Comparison of ENCODE assay signal across 28 mouse cellular contexts in the genomic region with DNA sequence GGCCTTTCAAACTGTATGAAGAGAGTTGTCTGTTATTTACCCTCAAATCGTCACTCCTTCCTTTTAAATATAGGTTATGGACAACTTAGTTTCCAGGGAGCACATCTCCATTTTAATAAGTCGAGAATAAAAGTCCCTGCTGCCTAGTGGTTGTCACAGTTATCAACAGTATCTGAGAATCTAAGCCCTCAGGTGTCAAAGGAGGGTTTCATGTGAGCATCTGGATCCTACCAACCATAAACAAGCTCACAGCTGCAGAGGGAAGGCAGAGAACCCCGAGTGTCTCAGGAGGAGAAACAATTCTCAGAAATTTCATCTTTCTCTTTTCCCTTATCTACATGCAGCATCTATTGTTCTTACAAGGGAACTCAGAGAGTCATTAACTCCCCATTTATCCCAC.
DNase-seq lines count a peak whose midpoint lies in the region; ATAC-seq and TF ChIP-seq lines count a peak whose summit lies in the region.
"Had no signal": no experiment of that assay in that cellular context is flagged by ENCODE, and none has a peak within 500 bp of the region (broad histone marks: within the 10 kb centered on the region; RNA-seq: fewer than 3 reads in every experiment).

No protein-coding gene starts in this region.

- H3K27ac ChIP-seq in midbrain, embryonic 11.5 days (ENCODE audit: low read depth, low read length), result no peak overlapping the region
- no peak overlapping the region for H3K27ac ChIP-seq in midbrain, embryonic 10.5 days (replicated peaks)
- 0 out of 2 replicates have a peak overlapping the region, but pooled peaks have one; percentile 25 for H3K27ac ChIP-seq in midbrain, embryonic 15.5 days
- H3K27ac ChIP-seq in midbrain, postnatal 0 days (ENCODE audit: low read depth, low read length), result no peak overlapping the region
- H3K27ac ChIP-seq: embryonic facial prominence, embryonic 13.5 days; embryonic facial prominence, embryonic 15.5 days; forebrain, embryonic 10.5 days; forebrain, embryonic 12.5 days had no signal

- H3K4me2 ChIP-seq in midbrain, embryonic 11.5 days, result no peak overlapping the region
- H3K4me2 ChIP-seq in midbrain, embryonic 15.5 days, result no peak overlapping the region
- H3K4me2 ChIP-seq in midbrain, postnatal 0 days (ENCODE audit: low read depth, low read length, poor library complexity, severe bottlenecking), result no peak overlapping the region
- H3K4me2 ChIP-seq: embryonic facial prominence, embryonic 13.5 days; embryonic facial prominence, embryonic 15.5 days; forebrain, embryonic 12.5 days had no signal

- no peaks in the 10 kb centered on the region for H3K9me3 ChIP-seq in midbrain, embryonic 11.5 days (ENCODE audit: control insufficient read depth, low read length)
- no peaks in the 10 kb centered on the region for H3K9me3 ChIP-seq in midbrain, embryonic 10.5 days (replicated peaks)
- H3K9me3 ChIP-seq in midbrain, embryonic 15.5 days, result no peaks in the 10 kb centered on the region
- no peaks in the 10 kb centered on the region for H3K9me3 ChIP-seq in midbrain, postnatal 0 days (ENCODE audit: low read length)
- H3K9me3 ChIP-seq: embryonic facial prominence, embryonic 13.5 days; embryonic facial prominence, embryonic 15.5 days; forebrain, embryonic 10.5 days; forebrain, embryonic 12.5 days; G1E had no signal

- no peaks in the 10 kb centered on the region for H3K4me1 ChIP-seq in midbrain, embryonic 11.5 days (ENCODE audit: control insufficient read depth, insufficient read depth, low read length)
- peaks cover 3% of the 10 kb centered on the region; the same call in 1 of the 2 replicates for H3K4me1 ChIP-seq in midbrain, embryonic 10.5 days
- H3K4me1 ChIP-seq in midbrain, embryonic 15.5 days, result no peaks in the 10 kb centered on the region; the same call in 1 of the 2 replicates
- no peaks in the 10 kb centered on the region for H3K4me1 ChIP-seq in midbrain, postnatal 0 days (ENCODE audit: insufficient read depth, low read length)
- H3K4me1 ChIP-seq: embryonic facial prominence, embryonic 13.5 days; embryonic facial prominence, embryonic 15.5 days; forebrain, embryonic 12.5 days had no signal

- no peak overlapping the region for H3K9ac ChIP-seq in midbrain, embryonic 11.5 days (ENCODE audit: low read length)
- no peak overlapping the region for H3K9ac ChIP-seq in midbrain, embryonic 15.5 days
- no peak overlapping the region for H3K9ac ChIP-seq in midbrain, postnatal 0 days (replicated peaks; ENCODE audit: low read length, poor library complexity, severe bottlenecking)
- H3K9ac ChIP-seq: embryonic facial prominence, embryonic 13.5 days; embryonic facial prominence, embryonic 15.5 days; forebrain, embryonic 12.5 days had no signal

- no peak for ATAC-seq in midbrain, embryonic 11.5 days (ENCODE audit: low FRiP score)
- peak; percentile 62; the same call in 1 of the 2 replicates for ATAC-seq in midbrain, embryonic 15.5 days (replicated peaks)
- no peak for ATAC-seq in midbrain, postnatal 0 days (ENCODE audit: low FRiP score)
- ATAC-seq: activated CD4-positive, CD25-positive, alpha-beta regulatory T cell, adult 4 months; CD4-positive, CD25-positive, alpha-beta regulatory T cell, adult 4 months; forebrain, embryonic 14.5 days; forebrain, embryonic 16.5 days; Patski had no signal

- H3K4me3 ChIP-seq in midbrain, embryonic 11.5 days (ENCODE audit: low read depth, low read length), result no peak overlapping the region
- H3K4me3 ChIP-seq in midbrain, embryonic 10.5 days, result no peak overlapping the region
- H3K4me3 ChIP-seq in midbrain, embryonic 15.5 days, result no peak overlapping the region
- H3K4me3 ChIP-seq in midbrain, postnatal 0 days (ENCODE audit: low read depth, low read length), result no peak overlapping the region
- H3K4me3 ChIP-seq: embryonic facial prominence, embryonic 13.5 days; embryonic facial prominence, embryonic 15.5 days; erythroblast, embryonic 14.5 days; forebrain, embryonic 10.5 days; forebrain, embryonic 12.5 days had no signal

- no peaks in the 10 kb centered on the region for H3K36me3 ChIP-seq in midbrain, embryonic 11.5 days (ENCODE audit: control insufficient read depth, insufficient read depth, low read length)
- H3K36me3 ChIP-seq in midbrain, embryonic 10.5 days, result no peaks in the 10 kb centered on the region
- no peaks in the 10 kb centered on the region for H3K36me3 ChIP-seq in midbrain, embryonic 15.5 days (replicated peaks)
- H3K36me3 ChIP-seq in midbrain, postnatal 0 days (ENCODE audit: insufficient read depth, low read length), result no peaks in the 10 kb centered on the region
- H3K36me3 ChIP-seq: embryonic facial prominence, embryonic 13.5 days; embryonic facial prominence, embryonic 15.5 days; forebrain, embryonic 10.5 days; forebrain, embryonic 12.5 days; G1E had no signal

- TF ChIP-seq CTCF in midbrain, postnatal 0 days (IDR thresholded peaks at IDR 0.05), result no peak

- H3K27me3 ChIP-seq in midbrain, embryonic 11.5 days (ENCODE audit: control insufficient read depth, insufficient read depth, low read length), result no peaks in the 10 kb centered on the region
- no peaks in the 10 kb centered on the region for H3K27me3 ChIP-seq in midbrain, embryonic 10.5 days (ENCODE audit: low read depth, poor library complexity, severe bottlenecking)
- H3K27me3 ChIP-seq in midbrain, embryonic 15.5 days (replicated peaks), result no peaks in the 10 kb centered on the region
- H3K27me3 ChIP-seq in midbrain, postnatal 0 days (ENCODE audit: insufficient read depth, low read length), result no peaks in the 10 kb centered on the region
- H3K27me3 ChIP-seq: CH12.LX; embryonic facial prominence, embryonic 13.5 days; embryonic facial prominence, embryonic 15.5 days; forebrain, embryonic 12.5 days; Patski had no signal

- WGBS in midbrain, embryonic 11.5 days, result 70% methylated on average over 3 of the region's 3 CpGs
- WGBS in midbrain, embryonic 10.5 days, result 73% methylated on average over 3 of the region's 3 CpGs
- 59% methylated on average over 3 of the region's 3 CpGs for WGBS in midbrain, embryonic 15.5 days
- 51% methylated on average over 3 of the region's 3 CpGs for WGBS in midbrain, postnatal 0 days

- DNase-seq in midbrain, embryonic 11.5 days (ENCODE audit: low spot score, missing footprints), result peak; percentile 68
- DNase-seq in midbrain, embryonic 10.5 days (ENCODE audit: low spot score), result no peak
- DNase-seq in midbrain, postnatal 0 days (ENCODE audit: low spot score), result no peak
- no peak for DNase-seq in yolk sac, embryonic 10.5 days (ENCODE audit: low spot score)
- DNase-seq: adrenal gland, adult 8-10 months; adrenal gland, postnatal 14 days; adrenal gland, postnatal 36 days; B cell, adult 2 months; cerebellum, adult 11 months; cerebellum, adult 18-20 months; cerebellum, adult 8-10 months; cerebellum, adult 9-11 months; cerebellum, postnatal 14 days; cerebellum, postnatal 36 days; embryo, embryonic 11 days had no signal
